Mouse (Mus musculus): ENCODE results near the gene Slc16a14.
A peak's percentile ranks its signal among the peaks of the same experiment; 100 is the strongest.
"Not testable (repeated sequence)": the region's sequence is repeated elsewhere in the genome, so short reads cannot be mapped to it uniquely, and the experiment has no call there.

Slc16a14 gene

DNA sequence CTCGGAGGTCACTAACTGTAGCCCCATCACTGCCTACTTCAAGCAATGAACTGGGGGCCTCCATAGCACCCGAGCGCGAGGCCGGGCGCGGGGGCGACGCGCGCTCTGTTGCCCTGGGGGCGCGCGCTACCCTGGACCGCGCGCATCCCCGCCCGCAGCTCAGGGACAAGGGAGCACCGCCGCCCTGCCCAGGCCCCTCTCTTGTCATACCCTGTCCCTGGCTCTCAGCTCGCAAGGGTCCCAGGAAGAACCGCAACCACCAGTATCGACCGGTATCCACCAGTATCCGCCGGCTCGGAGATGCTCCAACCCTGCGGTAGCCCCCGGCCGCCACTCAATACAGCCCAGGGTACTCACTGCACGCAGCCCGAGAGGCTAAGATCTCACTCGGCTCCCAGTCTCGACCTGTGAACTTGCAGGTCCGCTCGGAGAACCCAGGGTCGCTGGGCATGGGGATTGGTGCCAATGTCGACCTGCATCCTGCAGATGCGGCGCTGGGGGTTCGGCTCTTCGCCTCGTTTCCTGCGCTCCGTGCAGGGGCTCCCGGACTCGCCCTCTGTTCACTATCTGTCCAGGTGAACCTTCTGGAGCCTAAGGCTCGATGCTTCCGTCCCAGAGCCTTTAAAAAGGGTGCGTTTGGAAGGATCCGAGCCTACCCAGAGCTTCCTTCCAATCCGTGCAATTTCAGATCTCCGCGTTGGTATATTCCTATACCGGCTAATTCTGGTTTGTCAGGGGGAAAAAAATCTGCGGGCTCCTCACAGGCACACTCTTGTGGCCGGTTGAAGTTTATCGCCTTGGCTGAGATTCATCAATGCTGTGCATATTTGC is at the start of gene Slc16a14:
Gene Slc16a14 (minus strand): TSS at position 632 of the 831 bp plus-strand sequence.
- DNase-seq (ENCODE audit: low spot score in 2 of 2): peak; percentile 32 to 59

DNA sequence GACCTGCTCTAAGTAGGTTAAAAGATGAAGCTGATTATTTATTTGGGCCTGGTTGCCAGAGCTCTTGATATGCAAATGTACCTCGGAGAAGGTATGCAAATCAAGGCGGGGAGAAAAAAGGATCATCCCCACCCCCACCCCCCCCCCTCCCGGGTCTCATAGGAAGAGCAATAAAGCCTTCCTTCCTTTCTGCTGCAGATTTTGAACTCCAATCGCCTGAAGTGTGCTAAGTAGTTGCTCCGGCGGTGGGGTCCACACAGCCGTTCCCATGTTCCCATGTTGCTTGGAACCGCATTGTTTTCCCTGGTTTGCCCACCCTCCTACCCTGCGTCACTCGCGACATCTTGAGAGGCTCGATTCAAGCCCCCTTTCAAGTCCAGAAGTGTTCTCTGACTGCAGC is 26.8 kb upstream of the Slc16a14 start:
- DNase-seq (ENCODE audit: low spot score in 2 of 2): not testable (repeated sequence)

DNA sequence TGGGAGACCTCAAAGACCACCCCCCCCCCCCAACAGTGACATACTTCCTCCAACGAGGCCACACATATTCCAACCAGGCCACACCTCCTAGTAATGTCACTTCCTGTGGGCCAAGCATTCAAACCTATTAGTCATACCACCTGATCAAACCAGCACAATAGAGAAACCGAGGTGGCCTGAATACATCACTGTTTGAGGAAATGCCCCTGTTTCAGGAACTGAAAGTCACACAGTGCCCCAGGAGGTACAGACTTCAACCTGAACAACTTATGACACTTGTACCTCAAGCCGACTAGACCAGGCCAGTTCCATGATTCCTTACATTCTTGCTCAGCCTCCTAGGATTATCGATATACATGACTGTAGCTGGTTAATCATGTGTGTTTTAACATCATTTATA is 22.8 kb upstream of the Slc16a14 start:
- DNase-seq (ENCODE audit: low spot score in 2 of 2): not testable (repeated sequence)

DNA sequence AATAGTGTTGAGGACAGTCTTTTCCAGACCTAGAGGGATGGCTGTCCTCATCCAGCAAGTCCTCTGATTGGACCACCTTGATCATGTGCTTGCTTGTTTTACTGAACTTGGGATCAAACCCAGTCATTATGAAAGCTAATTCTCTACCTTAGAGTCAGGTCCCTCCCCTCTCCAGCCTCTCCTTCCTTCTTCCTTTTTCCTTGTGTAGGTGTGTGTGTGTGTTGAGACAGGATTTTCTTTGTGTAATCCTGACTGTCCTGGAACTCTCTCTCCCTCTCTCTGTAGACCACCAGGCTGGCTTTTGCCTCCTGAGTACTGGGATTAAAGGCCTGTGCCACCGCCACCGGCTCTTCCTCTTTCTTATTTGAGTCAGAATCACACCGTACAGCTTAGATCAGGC is 21.8 kb upstream of the Slc16a14 start:
- not testable (repeated sequence) for DNase-seq (ENCODE audit: low spot score in 2 of 2)

DNA sequence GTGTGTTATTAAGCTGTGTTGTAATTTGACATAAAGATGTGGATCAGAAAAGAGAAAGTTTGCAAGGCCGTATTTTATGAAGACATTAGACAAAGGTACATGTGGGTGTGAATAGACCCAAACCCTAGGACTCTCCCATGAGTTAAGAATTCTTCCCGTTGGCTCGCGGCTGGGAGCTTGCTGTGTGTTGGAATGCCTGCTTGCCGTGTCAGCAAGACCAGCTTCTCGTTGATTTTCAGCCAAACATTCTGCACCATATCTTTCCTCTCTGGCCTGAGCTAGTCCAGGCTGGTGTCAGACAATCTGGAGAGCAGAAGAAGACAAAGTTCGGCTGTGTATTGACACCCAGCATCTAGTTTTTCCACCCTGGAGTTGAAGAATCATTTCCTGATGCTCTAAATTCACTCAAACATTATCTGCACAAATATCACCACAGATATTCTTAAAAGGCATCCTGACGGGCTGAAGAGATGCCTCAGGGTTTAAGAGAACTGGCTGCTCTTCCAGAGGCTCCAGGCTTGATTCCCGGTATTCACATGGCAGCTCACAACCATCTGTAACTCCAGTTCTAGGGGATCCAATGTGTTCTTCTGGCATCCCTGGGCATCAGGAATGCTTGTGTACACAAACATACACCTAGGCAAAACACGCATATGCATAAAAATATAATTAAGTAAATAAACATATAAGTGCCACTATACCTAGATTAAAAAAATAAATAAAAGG is 17.7 kb upstream of the Slc16a14 start:
- DNase-seq (ENCODE audit: low spot score in 2 of 2): no peak

DNA sequence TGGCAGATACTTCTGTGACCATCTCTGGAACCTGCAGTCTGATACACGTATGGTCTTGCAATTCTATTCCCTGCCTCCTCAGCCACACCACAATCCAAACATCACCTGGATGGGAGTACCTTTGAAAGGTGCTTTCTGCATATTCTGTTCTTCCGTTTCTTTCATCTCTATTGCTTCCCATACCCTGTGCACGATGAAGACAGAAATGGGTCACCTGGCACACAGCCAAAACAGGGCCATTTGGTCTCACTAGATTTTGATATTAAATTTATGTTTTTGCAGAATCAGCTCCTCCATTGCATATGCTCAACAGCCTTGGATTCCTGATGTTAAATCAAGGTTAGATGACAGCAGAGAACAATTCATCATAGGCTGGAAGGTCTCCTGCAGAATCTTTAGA is 16.6 kb upstream of the Slc16a14 start:
- no peak for DNase-seq (ENCODE audit: low spot score in 2 of 2)

DNA sequence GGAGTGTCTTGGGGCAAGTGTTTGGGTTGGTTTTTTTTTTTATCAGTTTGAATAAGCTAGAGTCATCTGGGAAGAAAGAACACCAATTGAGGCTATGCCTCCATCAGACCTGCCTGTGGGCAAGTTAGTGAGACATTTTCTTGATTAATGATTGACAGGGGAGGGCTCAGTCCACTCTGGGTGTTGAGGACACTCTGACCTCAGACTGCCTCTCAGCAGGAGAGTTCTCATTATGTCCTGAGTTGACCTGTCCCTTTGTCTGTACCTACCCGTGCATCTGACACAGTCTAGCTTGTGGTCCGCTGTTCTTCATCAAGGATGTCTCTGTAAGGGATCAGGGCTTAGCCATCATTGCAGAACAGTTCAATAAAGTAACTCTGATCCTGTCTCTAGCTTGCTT is 12.5 kb upstream of the Slc16a14 start:
- DNase-seq (ENCODE audit: low spot score in 2 of 2): no peak

DNA sequence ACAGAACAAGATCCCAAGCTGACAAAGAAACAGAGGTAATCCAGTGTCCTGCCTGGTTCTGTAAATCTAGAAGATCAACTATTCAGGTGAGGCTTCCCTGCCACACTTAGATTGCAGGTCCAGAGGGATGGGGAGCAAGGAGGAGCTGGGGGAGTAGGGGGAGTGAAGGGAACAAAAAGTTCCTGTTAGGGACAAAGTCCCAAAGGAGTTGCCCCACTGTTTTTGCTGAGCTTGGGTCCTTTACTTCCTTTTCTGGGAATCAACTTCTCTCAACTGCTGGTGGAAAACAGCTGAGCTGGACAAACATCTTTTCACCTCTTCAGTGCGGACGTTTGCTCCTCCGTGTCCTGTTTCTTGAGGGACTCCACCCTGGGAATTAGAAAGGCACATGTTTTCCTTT is 11.0 kb upstream of the Slc16a14 start:
- DNase-seq (ENCODE audit: low spot score in 2 of 2): no peak

DNA sequence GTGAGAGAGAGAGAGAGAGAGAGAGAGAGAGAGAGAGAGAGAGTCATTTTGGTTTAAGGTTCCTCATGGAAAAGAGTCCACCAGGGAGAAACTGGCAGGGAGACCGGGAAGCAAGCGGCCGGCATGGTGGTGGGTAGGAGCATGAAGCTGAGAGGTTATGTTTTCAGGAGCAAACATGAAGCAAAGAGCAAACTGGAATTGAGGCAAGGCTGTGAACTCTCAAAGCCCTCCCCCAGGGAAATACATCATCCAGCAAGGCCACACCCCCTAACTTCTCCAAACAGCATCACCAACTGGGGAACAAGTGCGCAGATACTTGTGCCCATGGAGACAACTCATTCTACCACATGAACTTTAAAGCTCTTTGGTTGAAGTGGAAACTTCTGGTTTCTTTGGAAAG is 8.6 kb upstream of the Slc16a14 start:
- DNase-seq (ENCODE audit: low spot score in 2 of 2): no peak

DNA sequence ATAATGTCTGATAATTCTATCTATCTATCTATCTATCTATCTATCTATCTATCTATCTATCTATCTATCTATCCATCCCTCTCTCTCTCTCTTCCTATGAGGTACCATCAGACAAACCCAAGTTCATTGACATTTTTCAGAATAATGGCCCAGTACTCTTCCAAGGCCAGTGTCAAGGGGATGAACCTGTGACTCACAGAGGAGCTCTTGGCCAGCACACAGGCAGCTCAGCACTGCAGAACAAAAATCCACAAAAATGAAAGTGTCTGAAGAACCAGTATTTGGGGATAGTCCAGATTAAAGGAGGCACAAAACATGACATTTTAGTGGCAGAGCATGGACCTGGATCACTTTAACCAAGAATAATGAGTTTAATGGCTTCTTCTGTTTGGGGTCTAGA is 7.7 kb upstream of the Slc16a14 start:
- no peak for DNase-seq (ENCODE audit: low spot score in 2 of 2)

DNA sequence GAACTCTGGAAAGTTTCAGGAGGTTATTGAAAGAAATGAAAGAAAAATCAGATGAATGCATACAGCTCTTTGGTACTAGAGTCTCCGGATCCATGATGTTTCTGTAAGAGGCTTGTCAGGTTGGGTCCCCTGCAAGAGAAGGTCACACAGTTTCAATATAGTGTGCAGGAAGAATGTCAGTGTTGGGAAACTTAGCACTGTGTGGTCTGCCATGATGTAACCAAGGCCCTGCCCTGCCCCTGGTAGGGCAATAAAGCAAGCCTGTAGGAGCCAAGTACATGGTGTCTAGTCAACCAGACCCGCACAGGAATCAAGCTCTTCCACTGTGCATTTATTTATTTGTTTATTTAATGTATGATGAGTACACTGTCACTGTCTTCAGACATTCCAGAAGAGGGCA is 5.4 kb upstream of the Slc16a14 start:
- DNase-seq (ENCODE audit: low spot score in 2 of 2): no peak

DNA sequence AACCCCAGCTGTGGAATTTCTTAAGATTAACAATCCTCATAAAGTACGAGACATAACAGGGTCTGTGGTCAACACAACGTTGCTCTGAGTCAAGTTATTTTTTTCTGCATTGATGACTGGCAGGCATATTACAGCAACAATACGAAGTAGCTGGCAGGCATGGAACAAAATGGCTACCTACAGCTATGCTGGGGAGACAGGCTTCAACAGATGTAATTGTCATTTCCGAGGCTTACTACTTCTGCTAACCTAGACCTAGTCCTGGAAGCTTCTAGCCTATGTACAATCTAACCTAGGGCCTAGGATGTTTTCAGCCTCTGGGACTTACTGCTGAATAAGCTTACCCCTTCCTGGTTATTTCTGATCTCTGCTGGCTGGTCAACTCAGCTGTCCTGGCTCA is 4.5 kb upstream of the Slc16a14 start:
- no peak for DNase-seq (ENCODE audit: low spot score in 2 of 2)

DNA sequence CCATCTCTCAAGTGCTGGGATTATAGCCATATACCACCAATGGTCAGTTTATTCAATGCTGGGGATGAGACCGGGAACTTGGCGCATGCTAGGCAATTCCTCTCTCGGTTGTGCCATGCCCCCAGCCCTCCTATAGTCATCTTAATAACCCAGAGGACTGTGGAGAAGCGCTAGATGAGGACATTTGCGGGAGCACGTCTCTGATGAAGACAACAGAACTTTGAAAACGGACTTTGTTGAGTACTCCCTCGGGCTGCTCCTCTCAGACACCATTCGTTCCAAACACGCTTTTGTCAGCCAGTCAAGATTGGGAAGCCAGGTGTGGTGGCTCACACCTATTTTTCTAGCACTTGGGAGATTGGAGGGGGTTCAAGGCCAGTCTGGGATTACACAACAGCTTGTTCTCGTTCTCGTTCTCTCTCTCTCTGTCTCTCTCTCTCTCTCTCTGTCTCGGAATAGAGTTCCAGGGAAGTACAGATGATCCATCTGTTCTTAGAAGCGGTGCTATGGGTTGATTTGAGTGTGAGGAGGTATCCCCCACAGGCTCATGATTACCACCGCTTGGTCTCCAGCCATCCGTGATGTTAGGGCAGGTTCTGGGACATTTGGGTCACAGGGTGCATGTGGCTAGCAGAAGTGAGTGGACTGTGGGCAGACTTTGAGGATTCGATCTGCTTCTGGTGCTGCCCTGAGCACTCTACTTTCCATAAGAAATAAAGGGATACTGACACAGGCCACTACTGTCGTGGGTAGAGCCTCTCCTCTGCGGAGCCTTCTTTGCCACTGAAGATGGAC is 2.0 kb upstream of the Slc16a14 start:
- no peak for DNase-seq (ENCODE audit: low spot score in 2 of 2)

DNA sequence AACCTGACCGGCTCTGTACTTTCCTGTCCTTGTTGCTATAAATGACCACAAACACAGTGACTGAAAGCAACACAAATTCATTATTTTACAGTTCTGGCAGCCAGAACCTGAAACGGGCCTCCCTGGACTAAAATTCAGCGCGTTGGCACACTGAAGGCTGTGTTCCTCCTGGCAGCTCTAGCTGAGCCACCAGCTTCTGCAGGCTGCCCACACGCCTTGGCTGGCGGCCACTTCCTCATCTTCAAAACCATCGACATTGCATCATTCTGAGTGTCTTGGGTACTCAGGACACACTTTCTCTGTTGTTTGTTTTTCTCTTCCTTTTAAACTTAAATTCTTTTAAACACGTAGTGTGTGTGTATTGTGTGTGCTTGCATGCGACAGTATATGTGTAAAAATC is 734 bp upstream of the Slc16a14 start:
- DNase-seq (ENCODE audit: low spot score in 2 of 2): peak in 1 of 2 experiments; percentile 46

DNA sequence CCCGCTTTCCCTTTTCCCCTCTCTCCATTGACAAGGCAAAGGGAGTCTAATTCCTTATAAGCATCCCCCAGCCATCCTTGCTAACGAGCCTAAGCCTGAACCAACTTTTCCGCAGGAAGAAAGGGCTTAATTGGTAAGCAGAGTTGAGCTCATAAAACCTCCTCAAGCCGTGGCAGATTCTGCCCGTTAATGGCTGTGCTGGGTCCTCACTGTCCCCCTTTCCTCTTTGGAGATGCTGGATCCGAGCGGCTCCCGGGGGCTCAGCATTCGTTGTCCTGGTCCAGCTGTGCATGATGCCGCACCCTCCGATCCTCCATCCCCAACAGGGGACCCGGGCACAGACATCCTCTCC is 807 bp downstream of the Slc16a14 start:
- DNase-seq (ENCODE audit: low spot score in 2 of 2): peak in 1 of 2 experiments; percentile 31

DNA sequence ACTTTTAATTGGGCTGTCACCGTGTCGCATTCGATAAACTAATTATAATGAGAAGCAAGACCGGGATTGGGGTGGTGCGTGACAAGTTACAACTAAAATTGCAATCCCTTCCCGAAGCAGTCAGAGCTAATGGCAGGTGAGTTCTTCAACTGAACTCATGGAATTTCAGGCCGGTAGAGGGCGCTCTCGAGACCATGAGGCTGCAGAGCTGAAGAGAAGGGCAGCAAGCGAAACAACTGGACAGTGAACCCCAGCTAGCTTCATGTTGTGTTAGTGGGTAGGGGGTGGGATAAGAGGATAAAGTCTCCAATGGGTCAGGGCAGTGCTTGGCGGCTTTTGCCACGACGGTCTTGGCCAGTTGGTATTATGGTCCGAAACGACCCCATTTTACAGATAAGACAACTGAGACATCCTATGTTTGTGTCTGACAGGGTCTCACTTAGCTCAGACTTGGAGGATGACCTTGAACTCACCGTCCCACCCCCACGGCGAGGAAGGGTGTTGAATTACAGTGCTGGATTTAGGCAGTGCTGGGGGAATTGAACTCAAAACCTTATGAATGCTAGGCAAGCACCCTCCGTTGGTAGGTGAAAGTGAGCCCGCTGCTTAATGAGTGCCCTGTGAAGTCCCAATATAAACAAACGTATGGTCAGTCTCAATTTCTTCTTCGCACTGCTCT is 1.3 kb downstream of the Slc16a14 start:
- peak; percentile 77 to 85 for DNase-seq (ENCODE audit: low spot score in 2 of 2)

DNA sequence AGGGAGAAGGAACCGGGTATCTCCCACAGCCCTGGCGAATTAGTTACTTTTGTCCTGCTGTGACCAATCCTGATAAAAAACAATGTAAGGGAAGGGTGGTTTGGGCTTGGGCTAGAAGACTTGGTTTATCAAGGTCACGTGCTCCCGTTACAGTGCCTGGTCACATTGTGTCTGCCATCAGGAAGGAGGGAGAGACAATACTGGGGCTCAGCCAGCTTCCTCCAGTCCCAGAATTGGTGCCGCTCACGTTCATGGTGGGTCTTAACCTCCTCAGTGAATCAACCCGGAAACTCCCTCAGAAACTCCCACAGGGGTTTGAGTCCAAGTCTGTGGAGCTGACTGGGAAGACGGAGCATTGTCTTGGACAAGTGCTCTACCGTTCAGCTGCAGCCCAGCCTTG is 9.3 kb downstream of the Slc16a14 start:
- DNase-seq (ENCODE audit: low spot score in 2 of 2): no peak

DNA sequence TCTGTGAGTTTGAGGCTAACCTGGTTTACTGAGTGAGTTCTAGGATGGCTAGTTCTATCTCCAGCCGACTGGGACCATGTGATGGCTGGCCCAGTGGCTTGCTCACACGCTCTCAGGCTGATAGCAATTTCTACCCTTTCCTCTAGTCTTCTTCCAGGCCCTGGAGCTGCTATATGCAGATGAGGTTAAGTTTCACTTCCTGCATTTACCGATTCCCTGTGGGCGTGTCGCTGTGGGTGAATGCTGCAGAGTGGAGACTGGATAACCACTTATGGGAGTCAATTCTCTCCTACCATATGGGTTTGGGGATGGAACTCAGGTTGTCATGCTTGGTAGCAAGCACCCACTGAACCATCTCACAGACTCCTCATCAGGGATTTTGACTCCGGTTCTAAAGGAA is 10.8 kb downstream of the Slc16a14 start:
- DNase-seq (ENCODE audit: low spot score in 2 of 2): no peak

DNA sequence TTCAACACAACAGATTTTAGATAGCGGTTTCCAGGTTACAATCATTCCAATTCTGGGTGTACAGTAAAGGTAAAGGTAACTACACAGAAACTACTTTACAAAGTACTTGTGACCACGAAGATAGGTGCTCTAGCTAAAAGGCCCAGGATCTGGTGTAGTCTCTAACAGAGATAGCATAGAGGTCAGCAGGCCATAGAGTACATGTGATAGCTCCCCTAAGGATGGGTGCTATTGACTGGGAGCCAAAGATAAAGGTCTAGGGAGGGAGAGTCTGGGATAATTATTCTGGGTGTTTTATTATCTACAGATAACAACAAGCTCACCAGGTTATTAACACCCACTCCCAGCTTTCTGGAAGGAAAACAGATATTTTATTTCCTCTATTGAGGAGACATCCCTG is 11.5 kb downstream of the Slc16a14 start:
- DNase-seq (ENCODE audit: low spot score in 2 of 2): no peak

DNA sequence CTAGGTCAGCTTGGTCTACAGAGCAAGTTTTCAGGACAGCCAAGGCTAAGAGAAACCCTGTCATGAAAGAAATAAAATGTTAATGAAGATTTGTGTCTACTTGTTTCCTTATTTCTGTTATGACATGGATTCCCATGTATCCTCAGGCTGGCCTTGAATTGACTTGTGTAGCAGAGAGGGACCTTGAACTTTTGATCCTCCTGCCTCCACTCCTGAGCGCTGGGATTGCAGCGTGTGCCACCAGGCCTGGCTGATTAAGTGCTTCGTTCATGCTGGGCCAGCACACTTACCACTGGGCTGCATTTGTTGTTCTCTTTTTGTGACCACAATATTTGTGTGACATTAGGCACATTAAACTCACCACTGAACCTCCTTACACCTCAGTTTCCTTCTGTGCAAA is 16.1 kb downstream of the Slc16a14 start:
- no peak for DNase-seq (ENCODE audit: low spot score in 2 of 2)

DNA sequence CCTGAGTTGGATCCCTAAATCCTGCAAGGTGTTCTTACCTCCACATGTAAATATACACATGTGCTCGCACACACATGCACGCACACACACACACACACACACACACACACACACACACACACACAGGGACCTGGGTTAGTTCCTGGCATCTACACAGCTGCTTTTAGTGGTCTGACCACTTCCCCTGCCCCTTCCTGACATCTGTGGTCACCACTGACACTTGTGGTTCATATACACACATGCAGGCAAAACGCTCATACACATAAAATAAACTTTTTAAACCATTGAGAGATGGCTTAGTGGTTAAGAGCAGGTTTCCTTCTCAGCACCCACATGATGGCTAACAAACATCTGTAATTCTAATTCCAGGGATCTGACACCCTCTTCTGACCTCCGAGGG is 19.9 kb downstream of the Slc16a14 start:
- no peak for DNase-seq (ENCODE audit: low spot score in 2 of 2)

DNA sequence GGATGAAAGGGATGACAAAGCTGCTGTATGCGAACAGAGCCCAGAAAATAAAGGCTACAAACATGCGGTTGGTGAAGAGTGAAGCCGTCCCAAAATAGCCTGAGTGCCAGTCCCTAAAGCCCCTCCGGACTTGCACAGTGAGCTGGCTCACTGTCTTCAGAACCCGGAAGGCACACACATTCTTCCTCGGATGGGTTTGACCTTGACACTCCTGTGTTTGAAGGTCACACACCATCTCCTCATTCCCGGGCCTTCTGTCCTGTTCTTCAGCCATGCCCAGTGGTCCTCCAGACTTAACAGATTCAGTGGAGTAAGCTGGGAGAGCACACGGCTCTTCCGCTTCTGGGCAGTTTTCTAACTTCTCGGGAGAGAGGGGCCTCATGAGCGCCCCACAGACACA is 22.4 kb downstream of the Slc16a14 start:
- DNase-seq (ENCODE audit: low spot score in 2 of 2): no peak
